Mouse (Mus musculus): Measurements from ENCODE around the gene Tmem94.

Tmem94 gene

GRCm38 (mm10) chr11:115831518-115831917, 66.3 kb downstream of the Tmem94 start:
- no peak for DNase-seq (ENCODE audit: low read depth, low spot score)

DNA sequence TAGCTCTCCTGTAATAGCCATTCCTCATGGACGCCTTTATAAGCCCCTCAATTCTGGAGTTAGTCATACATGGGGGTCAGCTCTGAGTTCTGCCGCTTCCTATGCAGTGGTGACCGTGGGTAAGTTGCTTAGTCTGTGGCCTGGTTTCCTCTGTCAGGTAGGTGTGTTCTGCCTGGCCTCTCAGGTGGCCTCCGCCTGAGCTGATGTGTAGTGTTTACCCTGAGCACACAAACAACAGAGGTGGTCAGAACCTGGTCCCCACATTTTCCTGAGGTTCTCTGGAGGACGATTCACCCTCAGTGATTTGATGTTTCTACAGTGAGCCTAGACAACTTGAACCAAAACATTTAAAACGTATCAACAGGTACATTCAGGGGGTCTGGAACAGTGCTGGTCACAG, 66.8 kb downstream of the Tmem94 start:
- no peak for DNase-seq (ENCODE audit: low read depth, low spot score)

DNA sequence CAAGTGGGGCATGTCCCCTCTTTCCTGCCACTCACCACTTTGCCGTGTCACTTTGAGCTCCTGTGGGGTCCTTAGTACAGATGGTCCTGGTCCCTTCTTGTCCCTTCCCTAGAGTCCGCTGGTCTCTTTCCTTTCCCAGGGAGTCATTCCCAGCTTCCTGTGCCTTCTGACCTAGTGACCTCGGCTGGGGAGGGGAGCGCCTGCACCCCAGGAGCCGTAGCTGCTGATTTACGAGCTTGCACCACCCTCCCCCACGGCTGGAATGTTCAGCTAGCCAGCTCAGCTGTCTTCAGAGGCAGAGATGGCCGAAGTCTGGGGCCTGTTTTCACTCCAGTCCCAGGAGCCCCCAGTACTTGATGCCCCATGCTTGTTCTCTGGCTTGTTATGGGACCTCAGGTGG, 67.3 kb downstream of the Tmem94 start:
- DNase-seq (ENCODE audit: low read depth, low spot score): peak; percentile 86

GRCm38 (mm10) chr11:115833021-115833513, 67.8 kb downstream of the Tmem94 start:
- no peak for DNase-seq (ENCODE audit: low read depth, low spot score)

DNA sequence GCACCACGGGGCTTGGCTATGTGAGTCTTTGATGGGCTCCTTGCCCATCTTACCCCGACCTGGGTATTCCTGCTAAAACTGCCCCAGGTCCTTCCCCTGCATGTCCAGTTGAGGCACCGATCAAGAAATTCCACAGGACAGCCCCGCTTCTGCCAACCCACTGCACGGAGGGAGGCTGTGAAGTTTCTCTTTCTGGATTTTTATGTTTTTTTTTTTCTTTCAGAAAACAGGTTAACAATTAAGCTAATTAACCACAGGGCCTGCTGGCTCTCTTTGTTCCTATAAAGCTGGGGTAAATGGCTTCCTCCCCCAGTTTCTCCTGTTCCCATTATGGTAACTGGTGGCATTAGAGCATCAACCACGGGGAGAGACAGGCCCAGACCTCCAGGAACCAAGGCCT, 68.8 kb downstream of the Tmem94 start:
- no peak for DNase-seq (ENCODE audit: low read depth, low spot score)

GRCm38 (mm10) chr11:115836656-115837395, 71.6 kb downstream of the Tmem94 start:
- no peak for DNase-seq (ENCODE audit: low read depth, low spot score)

DNA sequence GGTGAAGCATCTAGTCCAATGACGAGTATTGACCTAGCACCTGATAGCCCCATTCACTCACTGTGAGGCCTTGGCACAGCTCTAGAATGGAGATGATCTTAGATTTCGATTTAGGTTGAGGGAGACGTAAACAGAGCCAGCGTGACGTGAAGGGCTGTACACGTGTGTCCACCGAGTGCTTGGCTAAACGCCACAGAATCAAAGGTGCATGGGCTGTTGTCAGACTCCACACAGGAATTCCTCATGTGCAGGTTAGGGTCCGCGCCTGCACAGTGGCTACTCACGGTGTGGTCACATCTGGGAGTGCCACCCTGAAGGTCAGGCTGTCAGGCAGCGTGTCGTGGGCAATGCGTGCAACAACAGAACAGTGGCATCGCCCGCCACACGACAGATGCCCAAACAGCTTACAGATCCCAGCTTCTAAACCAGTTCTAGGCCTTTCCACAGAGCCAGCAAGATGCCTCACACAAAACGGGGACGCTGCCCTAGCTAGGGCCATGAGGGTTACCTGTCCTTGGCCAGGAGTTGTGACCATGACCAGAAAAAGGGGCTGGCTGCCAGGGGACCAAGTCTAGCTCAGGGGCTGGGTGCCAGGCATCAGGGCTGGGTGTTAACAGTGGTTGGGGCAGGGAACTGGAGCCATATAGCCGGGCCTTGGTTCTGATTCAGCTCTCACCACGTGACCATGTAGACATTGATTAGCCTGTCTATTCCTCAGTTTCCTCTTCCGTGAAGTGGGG, 72.5 kb downstream of the Tmem94 start:
- DNase-seq (ENCODE audit: low read depth, low spot score): no peak

- DNase-seq (ENCODE audit: low read depth, low spot score): no peak
Measured at GRCm38 (mm10) chr11:115838895-115839311, 73.7 kb downstream of the Tmem94 start.

DNA sequence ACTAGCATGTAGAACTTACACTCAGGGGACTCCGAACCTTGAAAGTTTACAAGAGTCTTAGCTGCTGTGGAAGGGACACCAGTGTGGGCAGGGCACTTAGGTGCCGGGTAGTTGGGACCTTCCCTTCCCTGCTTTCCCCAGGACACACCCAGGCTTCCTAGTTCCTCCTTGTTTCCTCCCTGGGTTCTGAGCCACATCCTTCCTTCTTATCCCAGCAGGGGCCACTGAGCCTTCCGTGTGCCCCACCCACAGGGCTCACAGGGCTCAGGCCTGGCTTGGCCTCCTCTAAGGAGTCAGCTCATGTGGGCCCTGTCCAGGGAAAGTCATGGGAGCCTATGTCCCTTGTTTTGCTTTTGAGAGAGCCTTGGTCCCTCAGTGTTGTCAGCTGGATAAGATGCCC, 74.5 kb downstream of the Tmem94 start:
- no peak for DNase-seq (ENCODE audit: low read depth, low spot score)

DNA sequence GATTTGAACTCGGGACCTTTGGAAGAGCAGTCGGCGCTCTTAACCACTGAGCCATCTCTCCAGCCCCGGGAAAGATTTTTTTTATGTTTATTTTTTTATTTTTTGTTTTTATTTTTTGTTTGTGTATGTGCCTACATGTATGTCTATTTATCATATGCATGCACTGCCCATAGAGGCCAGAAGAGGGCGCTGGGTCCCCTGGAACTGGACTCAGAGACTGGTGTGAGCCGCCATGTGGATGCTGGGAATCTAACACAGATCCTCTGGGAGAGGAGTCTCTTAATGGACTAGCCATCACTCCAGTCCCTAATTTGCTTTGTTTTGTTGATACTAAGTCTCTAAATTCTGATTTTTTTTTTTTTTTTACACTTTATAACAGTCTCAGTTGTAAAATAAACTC, 75.8 kb downstream of the Tmem94 start:
- no peak for DNase-seq (ENCODE audit: low read depth, low spot score)

- DNase-seq (ENCODE audit: low read depth, low spot score): peak; percentile 54
Measured at GRCm38 (mm10) chr11:115841961-115842550, 76.8 kb downstream of the Tmem94 start.

DNA sequence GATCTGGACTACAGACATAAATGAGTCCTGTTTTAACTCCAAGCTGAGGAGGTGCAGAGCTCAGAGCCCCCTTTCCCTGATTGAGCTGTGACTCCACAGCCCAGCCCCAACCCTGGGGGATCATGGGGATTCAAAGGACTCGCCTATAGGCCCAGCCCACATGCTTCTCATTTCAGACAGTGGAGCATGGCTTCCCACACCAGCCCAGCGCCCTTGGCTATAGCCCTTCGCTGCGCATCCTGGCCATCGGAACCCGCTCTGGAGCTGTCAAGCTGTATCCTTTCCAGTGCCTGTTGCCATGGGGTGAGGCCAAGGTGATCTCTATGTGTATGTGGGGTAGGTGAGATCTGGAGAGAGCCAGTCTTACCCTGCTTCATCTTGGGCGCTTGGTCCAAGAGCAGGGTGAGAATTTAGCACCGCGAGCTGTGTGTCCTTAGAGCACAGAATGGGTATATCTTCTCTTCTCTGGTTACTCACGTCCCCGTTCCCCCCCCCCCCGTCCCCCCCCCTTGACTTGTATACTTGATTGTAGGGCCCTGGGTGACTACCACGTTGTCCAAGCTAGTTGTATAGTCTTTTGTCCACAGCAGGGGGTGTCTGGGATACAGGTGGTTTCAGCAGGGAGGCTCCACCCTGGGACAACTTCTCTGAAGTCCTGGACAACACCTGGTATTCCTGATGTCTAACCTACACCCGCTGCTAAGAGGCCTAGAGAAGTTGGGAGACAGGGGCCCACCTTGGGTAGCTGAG, 78.1 kb downstream of the Tmem94 start:
- DNase-seq (ENCODE audit: low read depth, low spot score): no peak

DNA sequence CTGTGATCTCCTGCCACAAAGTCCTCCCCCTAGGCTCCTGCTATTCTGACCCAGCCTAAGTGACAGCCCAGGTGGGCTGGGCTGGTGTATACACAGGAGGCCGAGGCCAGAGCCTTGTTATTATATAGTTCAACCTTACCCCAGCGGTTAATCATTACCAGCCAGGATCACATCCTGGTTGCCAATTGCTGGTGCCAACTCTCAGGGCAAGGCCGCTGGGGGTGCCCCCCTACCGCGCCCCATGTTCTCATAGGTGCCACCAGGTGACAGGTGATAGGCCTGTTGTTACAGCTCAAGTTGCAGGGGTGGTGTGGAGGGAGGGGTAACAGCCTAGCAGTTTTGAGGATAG, 78.6 kb downstream of the Tmem94 start:
- no peak for DNase-seq (ENCODE audit: low read depth, low spot score)

GRCm38 (mm10) chr11:115844240-115844639, 79.0 kb downstream of the Tmem94 start:
- DNase-seq (ENCODE audit: low read depth, low spot score): no peak

- no peak for DNase-seq (ENCODE audit: low read depth, low spot score)
Measured at GRCm38 (mm10) chr11:115845819-115846218, 80.6 kb downstream of the Tmem94 start.
